In genomic region chr10:59965362-59965695, GRCm38 (mm10) we compare ENCODE assay signal across 8 mouse cellular contexts. TPM values are rescaled to one million over a fixed set of nuclear protein-coding genes. Genes with fewer than 3 reads are reported as not detected.
DNase-seq lines count a peak whose midpoint lies in the region; ATAC-seq and TF ChIP-seq lines count a peak whose summit lies in the region.

No protein-coding gene starts in this region.

- H3K27ac ChIP-seq in forebrain, embryonic 10.5 days, result peak overlapping the region; percentile 91
- H3K27ac ChIP-seq in forebrain, embryonic 16.5 days (ENCODE audit: low read length), result no peak overlapping the region
- H3K27ac ChIP-seq in lung, embryonic 14.5 days (ENCODE audit: low read depth), result peak overlapping the region; percentile 78
- peak overlapping the region; percentile 36; the same call in 1 of the 2 replicates for H3K27ac ChIP-seq in hindbrain, embryonic 14.5 days
- peak overlapping the region; percentile 68 for H3K27ac ChIP-seq in neural tube, embryonic 15.5 days (replicated peaks)

- H3K36me3 ChIP-seq in forebrain, embryonic 10.5 days (replicated peaks), result no peaks in the 10 kb centered on the region
- no peaks in the 10 kb centered on the region for H3K36me3 ChIP-seq in forebrain, embryonic 16.5 days (ENCODE audit: control insufficient read depth, insufficient read depth)
- H3K36me3 ChIP-seq in lung, embryonic 14.5 days (ENCODE audit: insufficient read depth), result no peaks in the 10 kb centered on the region
- H3K36me3 ChIP-seq in hindbrain, embryonic 14.5 days (replicated peaks; ENCODE audit: control insufficient read depth, insufficient read depth), result no peaks in the 10 kb centered on the region
- no peaks in the 10 kb centered on the region for H3K36me3 ChIP-seq in neural tube, embryonic 15.5 days

- no peaks in the 10 kb centered on the region; the same call in 1 of the 2 replicates for H3K9me3 ChIP-seq in forebrain, embryonic 10.5 days
- H3K9me3 ChIP-seq in forebrain, embryonic 16.5 days (ENCODE audit: control insufficient read depth, low read length), result no peaks in the 10 kb centered on the region
- H3K9me3 ChIP-seq in lung, embryonic 14.5 days (ENCODE audit: low read depth, low read length), result no peaks in the 10 kb centered on the region
- H3K9me3 ChIP-seq in hindbrain, embryonic 14.5 days (ENCODE audit: control insufficient read depth, low read length), result no peaks in the 10 kb centered on the region
- H3K9me3 ChIP-seq in neural tube, embryonic 15.5 days (replicated peaks), result no peaks in the 10 kb centered on the region

- no peak for DNase-seq in forebrain, embryonic 10.5 days (ENCODE audit: extremely low spot score, low spot score)
- no peak for DNase-seq in lung, embryonic 14.5 days
- DNase-seq in lung, postnatal 4 days, result no peak
- no peak for DNase-seq in hindbrain, embryonic 14.5 days (ENCODE audit: low spot score)

- H3K4me2 ChIP-seq in forebrain, embryonic 16.5 days (ENCODE audit: low read length), result no peak overlapping the region
- H3K4me2 ChIP-seq in lung, embryonic 14.5 days, result peak overlapping the region; percentile 50
- peak overlapping the region; percentile 44; the same call in 1 of the 2 replicates for H3K4me2 ChIP-seq in hindbrain, embryonic 14.5 days (replicated peaks)
- peak overlapping the region; percentile 50 for H3K4me2 ChIP-seq in neural tube, embryonic 15.5 days

- no peaks in the 10 kb centered on the region for H3K27me3 ChIP-seq in forebrain, embryonic 10.5 days (ENCODE audit: poor library complexity, severe bottlenecking)
- H3K27me3 ChIP-seq in forebrain, embryonic 16.5 days (replicated peaks; ENCODE audit: control insufficient read depth, insufficient read depth, low read length), result no peaks in the 10 kb centered on the region
- H3K27me3 ChIP-seq in lung, embryonic 14.5 days (ENCODE audit: insufficient read depth, low read length), result no peaks in the 10 kb centered on the region
- H3K27me3 ChIP-seq in hindbrain, embryonic 14.5 days (ENCODE audit: control insufficient read depth, insufficient read depth, low read length), result no peaks in the 10 kb centered on the region
- H3K27me3 ChIP-seq in neural tube, embryonic 15.5 days (replicated peaks), result no peaks in the 10 kb centered on the region

- no peak for ATAC-seq in forebrain, embryonic 16.5 days
- no peak for ATAC-seq in lung, embryonic 14.5 days (ENCODE audit: insufficient read depth)
- ATAC-seq in hindbrain, embryonic 14.5 days (ENCODE audit: low FRiP score), result no peak
- no peak for ATAC-seq in neural tube, embryonic 15.5 days (ENCODE audit: low FRiP score)
- ATAC-seq in cerebellum, adult (ENCODE audit: insufficient number of reproducible peaks, low FRiP score, low TSS enrichment), result no peak
- no peak for ATAC-seq in frontal cortex, adult (ENCODE audit: low TSS enrichment)

- TF ChIP-seq CTCF in lung, embryonic 14.5 days (IDR thresholded peaks at IDR 0.05; ENCODE audit: low read depth), result no peak

- H3K4me1 ChIP-seq in forebrain, embryonic 10.5 days, result peaks cover 54% of the 10 kb centered on the region
- H3K4me1 ChIP-seq in forebrain, embryonic 16.5 days (replicated peaks; ENCODE audit: control insufficient read depth, insufficient read depth, low read length), result peaks cover 16% of the 10 kb centered on the region
- peaks cover 14% of the 10 kb centered on the region for H3K4me1 ChIP-seq in lung, embryonic 14.5 days (ENCODE audit: insufficient read depth)
- H3K4me1 ChIP-seq in hindbrain, embryonic 14.5 days (replicated peaks; ENCODE audit: control insufficient read depth, insufficient read depth, low read length), result peaks cover 21% of the 10 kb centered on the region
- H3K4me1 ChIP-seq in neural tube, embryonic 15.5 days, result peaks cover 23% of the 10 kb centered on the region

- WGBS in forebrain, embryonic 10.5 days, result 34% methylated on average over 9 of the region's 9 CpGs
- 28% methylated on average over 9 of the region's 9 CpGs for WGBS in forebrain, embryonic 16.5 days
- 29% methylated on average over 9 of the region's 9 CpGs for WGBS in lung, embryonic 14.5 days
- 37% methylated on average over 9 of the region's 9 CpGs for WGBS in hindbrain, embryonic 14.5 days
- 30% methylated on average over 9 of the region's 9 CpGs for WGBS in neural tube, embryonic 15.5 days

- no peak overlapping the region for H3K9ac ChIP-seq in forebrain, embryonic 16.5 days (replicated peaks; ENCODE audit: low read depth, low read length)
- H3K9ac ChIP-seq in lung, embryonic 14.5 days, result peak overlapping the region; percentile 33; the same call in 1 of the 2 replicates
- H3K9ac ChIP-seq in hindbrain, embryonic 14.5 days, result peak overlapping the region; percentile 25; the same call in 1 of the 2 replicates
- H3K9ac ChIP-seq in neural tube, embryonic 15.5 days (replicated peaks), result no peak overlapping the region

- peak overlapping the region; percentile 43 for H3K4me3 ChIP-seq in forebrain, embryonic 10.5 days
- H3K4me3 ChIP-seq in forebrain, embryonic 16.5 days (replicated peaks; ENCODE audit: low read length), result no peak overlapping the region
- no peak overlapping the region for H3K4me3 ChIP-seq in lung, embryonic 14.5 days (ENCODE audit: low read depth, low read length)
- no peak overlapping the region for H3K4me3 ChIP-seq in hindbrain, embryonic 14.5 days (replicated peaks; ENCODE audit: low read length)
- no peak overlapping the region for H3K4me3 ChIP-seq in neural tube, embryonic 15.5 days (replicated peaks)

RNA-seq across cellular contexts. Expression of gene Ddit4, which starts 13.7 kb away (rescaled TPM):
- 32.7 and 35.3 TPM in 2 replicates for polyA plus RNA-seq in forebrain, embryonic 10.5 days (2016; fragmentation: Nextera tagmentation; extraction: Ambion mirVana)
- 75.5 and 79.6 TPM in 2 replicates for polyA plus RNA-seq in forebrain, embryonic 16.5 days (2015; fragmentation: Nextera tagmentation; extraction: Ambion mirVana)
- 3.0 and 3.5 TPM in 2 replicates for polyA plus RNA-seq in lung, embryonic 14.5 days (2014; fragmentation: Nextera tagmentation; extraction: Ambion mirVana)
- 8.8 and 10.5 TPM in 2 replicates for polyA plus RNA-seq in hindbrain, embryonic 14.5 days (2014; fragmentation: Nextera tagmentation; extraction: Ambion mirVana)
- 80.8 and 91.6 TPM in 2 replicates for polyA plus RNA-seq in neural tube, embryonic 15.5 days (2015; fragmentation: Nextera tagmentation; extraction: Ambion mirVana)

RNA-seq across cellular contexts. Expression of gene Ascc1, which starts 37.3 kb away (rescaled TPM):
- polyA plus RNA-seq in forebrain, embryonic 10.5 days (2016; fragmentation: Nextera tagmentation; extraction: Ambion mirVana), result 33.5 and 34.7 TPM in 2 replicates
- 45.1 and 50.0 TPM in 2 replicates for polyA plus RNA-seq in forebrain, embryonic 16.5 days (2015; fragmentation: Nextera tagmentation; extraction: Ambion mirVana)
- 34.7 and 35.3 TPM in 2 replicates for polyA plus RNA-seq in lung, embryonic 14.5 days (2014; fragmentation: Nextera tagmentation; extraction: Ambion mirVana)
- polyA plus RNA-seq in hindbrain, embryonic 14.5 days (2014; fragmentation: Nextera tagmentation; extraction: Ambion mirVana), result 45.6 and 45.9 TPM in 2 replicates
- 45.4 and 47.3 TPM in 2 replicates for polyA plus RNA-seq in neural tube, embryonic 15.5 days (2015; fragmentation: Nextera tagmentation; extraction: Ambion mirVana)

RNA-seq across cellular contexts. Expression of gene Anapc16, which starts 37.6 kb away (rescaled TPM):
- 96.8 and 108 TPM in 2 replicates for polyA plus RNA-seq in forebrain, embryonic 10.5 days (2016; fragmentation: Nextera tagmentation; extraction: Ambion mirVana)
- polyA plus RNA-seq in forebrain, embryonic 16.5 days (2015; fragmentation: Nextera tagmentation; extraction: Ambion mirVana), result 112 and 115 TPM in 2 replicates
- 108 and 109 TPM in 2 replicates for polyA plus RNA-seq in lung, embryonic 14.5 days (2014; fragmentation: Nextera tagmentation; extraction: Ambion mirVana)
- 94.2 and 110 TPM in 2 replicates for polyA plus RNA-seq in hindbrain, embryonic 14.5 days (2014; fragmentation: Nextera tagmentation; extraction: Ambion mirVana)
- polyA plus RNA-seq in neural tube, embryonic 15.5 days (2015; fragmentation: Nextera tagmentation; extraction: Ambion mirVana), result 106 TPM in 2 replicates

Comparison
In these comparisons a context has a peak if more than half of its experiments do, and no peak if none do; other contexts are left out.
1. H3K9ac ChIP-seq: peak in lung, embryonic 14.5 days (single experiment) and hindbrain, embryonic 14.5 days (single experiment); none in forebrain, embryonic 16.5 days (single experiment) and neural tube, embryonic 15.5 days (single experiment).